Mouse (Mus musculus) gastrocnemius, adult 8-10 months (tissue): ENCODE data around the gene Dscam. TPM values are rescaled to one million over a fixed set of nuclear protein-coding genes. Genes with fewer than 3 reads are reported as not detected.

Experiments
- DNase-seq, 2 experiments: peaks; one replicate each; pipeline ENCODE4 v3.0.0; 2022; ENCODE audit warnings: low spot score in 2 of 2
- total RNA-seq, 4 experiments: library from RNA; stranded (reverse); gene quantifications; 2 replicates each; pipeline ENCODE4 v1.2.4; 2022

Gene Dscam
- total RNA-seq, 4 experiments from 2014 or later: 0.02 to 0.11 (median 0.04) TPM; not detected in 1

DNA sequence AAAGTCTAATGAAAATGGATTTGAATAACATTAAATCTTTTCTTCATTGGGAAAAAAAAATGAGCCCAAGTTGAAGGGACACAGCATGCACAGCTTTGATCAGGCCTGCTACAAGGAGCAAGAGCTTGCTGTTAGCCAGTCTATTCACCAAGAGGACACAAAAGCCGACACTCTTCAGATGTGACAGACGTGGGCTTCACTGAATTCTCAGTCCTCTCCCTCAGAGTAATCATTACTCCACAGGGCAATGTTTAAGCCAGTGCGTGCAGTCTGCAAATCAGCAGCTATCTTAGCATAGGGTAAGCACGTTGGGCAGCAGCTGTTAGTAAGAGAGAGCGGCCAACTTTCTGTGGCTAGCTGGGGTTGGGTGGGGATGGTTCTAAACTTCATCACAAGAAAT is 391.5 kb downstream of the Dscam start:
- DNase-seq: no peak

DNA sequence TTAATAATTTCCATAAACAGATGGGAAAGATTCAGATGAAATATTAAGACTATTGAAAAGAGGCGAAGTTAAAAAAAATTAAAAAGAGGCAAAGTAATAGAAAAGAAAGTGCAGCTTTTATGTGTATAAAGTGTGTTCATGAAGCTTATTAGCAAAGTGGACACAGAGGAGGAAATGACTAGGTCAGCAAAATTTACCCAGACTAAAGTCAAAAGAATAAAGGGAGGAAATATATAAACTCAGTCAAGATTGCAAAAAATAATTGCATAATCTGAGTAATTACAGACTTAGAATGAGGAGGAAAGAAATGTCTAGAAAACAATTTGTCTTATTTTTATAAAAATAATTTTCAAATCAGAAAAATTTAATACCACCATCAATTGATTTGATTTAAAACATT is 396.3 kb downstream of the Dscam start:
- DNase-seq: no peak

DNA sequence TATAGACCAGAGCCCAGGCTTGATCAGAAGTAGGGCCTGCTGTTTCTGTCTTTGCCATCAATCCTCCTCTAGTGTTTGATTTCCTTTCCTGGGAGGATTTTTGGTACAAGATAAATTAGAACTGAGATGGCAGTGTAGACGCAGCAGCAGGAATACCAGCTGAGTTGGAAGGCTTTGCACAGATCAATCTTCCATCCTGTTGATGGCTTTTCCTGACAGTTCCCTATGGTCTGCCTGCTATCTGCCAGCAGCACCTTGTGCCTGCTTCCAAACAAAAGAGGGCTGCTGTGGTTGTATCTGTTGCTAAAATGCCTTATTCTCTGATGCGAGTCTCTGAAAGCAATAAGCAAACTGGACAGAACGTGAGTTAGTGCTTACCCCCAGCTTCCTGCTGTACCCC is 402.6 kb downstream of the Dscam start:
- DNase-seq: no peak

DNA sequence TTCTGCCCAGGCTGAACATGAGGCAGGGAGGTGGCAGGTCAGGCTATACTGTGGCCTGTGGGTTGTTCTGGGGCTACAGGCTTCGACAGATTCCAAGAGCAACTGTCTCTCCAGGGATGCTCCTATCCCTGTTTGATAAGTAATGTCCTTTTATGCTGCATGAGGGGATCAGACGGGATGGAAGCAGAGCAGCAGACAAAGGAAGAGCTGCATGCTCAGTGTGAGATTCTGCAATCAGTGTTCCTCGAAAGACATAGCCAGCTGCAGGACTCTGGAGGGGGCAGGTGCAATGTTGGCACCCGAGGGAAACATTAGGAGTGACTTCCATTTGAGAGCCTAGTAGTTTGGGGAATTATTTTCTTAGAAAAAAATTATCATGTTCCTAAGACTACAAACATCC is 403.0 kb downstream of the Dscam start:
- DNase-seq: no peak

DNA sequence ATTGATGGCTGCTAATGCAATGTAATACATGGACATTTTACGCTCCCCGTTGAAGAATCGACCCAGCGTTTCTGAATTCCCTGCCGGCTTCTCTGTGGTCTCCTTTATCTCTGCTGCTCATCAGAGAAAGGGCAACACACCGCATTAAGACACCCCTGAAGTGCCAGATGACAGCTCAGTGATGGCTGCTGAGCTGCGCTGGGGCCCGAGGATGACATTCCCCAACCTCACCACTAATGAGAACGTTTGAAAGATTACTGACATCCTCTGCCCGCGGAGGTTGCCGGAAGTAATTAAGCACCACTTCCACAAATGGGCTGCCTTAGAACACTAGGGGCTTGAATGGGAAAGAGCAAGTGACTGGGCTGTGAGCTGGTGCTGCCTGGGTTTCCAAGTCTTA is 409.3 kb downstream of the Dscam start:
- no peak for DNase-seq

DNA sequence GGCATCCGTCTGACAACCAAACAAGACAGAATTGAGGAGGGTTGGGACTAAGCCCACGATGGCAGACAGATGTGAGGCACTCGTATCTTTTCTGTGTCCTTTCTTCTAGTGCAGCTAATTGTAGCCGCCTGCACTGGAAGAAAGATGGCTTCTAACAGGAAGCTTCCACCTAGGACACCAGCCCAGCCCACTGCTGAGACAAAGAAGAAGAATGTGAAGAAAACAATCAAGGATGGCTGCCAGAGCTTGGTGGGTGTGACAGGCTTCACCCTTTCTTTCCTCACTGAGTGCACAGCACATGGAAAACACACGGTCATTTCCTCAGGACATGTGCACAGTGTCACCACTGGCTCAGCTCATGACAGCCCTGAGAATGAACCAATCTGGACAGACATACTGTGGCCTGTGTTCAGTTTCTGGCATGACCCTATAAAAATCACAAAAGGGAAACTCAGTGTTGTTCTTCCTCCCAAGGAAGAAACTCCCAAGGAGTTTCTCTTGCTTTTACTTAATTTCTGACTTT is 411.4 kb downstream of the Dscam start:
- no peak for DNase-seq

DNA sequence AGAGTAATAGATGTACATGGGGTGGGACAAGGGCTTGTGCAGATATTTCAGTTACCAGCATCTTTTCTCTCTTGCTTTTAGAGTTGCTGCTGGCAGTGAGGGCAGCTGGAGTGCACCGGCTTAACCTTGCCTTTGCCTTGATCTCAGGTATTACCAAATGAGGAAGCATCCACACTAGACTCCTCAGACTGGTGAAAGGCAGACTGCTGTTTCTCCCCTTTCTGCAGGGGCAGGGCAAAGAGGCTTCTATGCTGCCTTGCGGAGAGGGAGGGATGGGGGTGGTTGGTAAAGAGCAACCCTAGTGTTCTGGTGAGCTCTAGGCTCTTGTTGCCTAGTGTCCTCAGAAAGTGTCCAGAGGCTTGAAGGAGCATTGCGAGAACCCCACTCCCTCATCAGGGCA is 412.2 kb downstream of the Dscam start:
- DNase-seq: no peak

DNA sequence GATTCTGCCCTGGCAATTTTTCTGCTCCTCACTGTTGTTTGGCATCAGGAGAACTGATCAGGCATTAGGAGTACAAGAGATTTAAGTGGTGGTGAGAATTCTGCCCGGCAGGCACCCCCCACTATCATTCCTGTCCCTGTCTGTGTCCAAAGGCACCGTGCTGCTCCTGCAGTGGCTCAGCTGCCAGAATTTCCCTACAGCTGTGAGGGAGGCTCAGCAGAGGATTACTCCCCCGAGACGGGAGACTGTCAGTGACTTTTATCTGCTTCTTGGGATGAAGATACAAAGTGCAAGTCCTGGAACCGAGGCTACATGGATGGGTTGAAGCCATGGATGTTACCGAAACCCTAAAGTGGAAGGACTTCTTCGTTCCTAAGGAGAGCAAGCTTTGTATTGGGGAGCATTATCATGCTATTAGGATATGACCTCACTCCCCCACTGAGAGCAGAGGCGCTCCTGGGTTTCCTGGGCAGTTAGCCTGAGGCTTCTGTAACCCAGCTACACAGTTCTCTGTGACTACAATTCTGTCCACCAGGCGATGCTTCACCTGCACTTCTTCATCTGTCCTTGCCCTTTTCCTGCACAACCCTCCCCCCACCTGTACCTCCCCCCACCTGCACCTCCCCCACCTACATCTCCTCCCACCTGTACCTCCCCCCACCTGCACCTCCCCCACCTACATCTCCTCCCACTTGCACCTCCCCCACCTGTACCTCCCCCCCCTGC is 412.8 kb downstream of the Dscam start:
- DNase-seq: no peak

DNA sequence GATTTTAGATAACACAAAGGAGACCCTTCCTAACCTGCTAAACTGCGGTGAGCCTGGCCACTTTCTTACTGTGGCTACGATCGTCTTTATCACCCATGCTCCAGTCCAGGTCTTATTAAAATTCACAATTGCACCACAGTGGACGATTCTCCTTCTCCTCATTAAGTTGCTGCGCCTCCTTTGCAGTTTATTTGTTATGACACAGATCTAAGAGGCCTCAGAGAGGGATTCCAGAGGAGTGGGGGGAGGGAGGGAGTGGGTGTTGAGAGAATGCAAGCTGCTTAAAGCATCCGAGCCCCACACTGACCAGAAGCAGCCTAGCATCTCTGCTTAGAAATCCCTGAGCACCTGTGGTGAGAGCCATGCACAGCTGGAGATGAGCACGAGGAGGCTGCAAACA is 413.6 kb downstream of the Dscam start:
- no peak for DNase-seq

DNA sequence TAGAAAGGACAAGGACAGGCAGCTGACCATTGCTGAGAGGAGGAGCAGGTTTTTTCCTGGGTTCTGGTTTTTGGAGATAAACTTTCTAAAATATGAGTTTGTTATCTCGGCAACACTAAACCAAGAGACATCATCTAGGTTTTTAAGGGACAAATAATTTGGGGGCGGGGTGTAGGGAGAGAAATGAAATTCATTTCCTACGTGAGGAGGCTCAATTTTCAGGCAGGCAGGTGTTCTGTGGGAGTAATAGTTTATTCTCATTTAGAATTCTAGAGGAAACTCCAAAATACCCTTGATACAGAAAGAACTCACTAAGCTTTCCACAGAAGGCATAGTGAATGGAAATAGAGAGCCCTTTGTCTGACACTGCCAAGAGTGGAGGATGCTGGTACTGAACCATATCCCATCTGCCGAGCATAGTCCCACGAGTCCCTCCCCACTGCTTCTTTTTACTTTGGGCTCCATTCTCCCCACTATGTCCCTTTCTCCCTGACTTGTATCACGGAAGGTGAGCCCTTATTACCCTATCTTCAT is 415.5 kb downstream of the Dscam start:
- no peak for DNase-seq

DNA sequence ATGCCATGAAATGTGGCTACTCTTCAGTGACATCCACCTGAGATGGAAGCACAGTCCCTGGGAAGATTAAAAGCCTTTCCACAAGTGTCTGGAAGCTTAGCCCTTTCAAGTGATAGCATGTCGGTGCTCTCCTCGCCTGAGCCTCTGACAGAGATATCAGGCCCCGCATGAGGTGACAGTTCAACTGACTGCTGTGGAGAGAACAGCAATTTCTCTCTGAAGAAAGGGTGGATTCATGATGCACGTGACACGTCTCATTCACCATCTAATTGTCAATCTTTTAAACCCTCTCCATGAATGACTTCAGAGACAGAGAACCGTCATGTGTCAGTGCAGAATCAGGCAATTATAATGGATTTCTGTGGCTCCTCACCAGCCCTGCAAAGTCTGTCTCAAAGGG is 416.2 kb downstream of the Dscam start:
- DNase-seq: no peak

DNA sequence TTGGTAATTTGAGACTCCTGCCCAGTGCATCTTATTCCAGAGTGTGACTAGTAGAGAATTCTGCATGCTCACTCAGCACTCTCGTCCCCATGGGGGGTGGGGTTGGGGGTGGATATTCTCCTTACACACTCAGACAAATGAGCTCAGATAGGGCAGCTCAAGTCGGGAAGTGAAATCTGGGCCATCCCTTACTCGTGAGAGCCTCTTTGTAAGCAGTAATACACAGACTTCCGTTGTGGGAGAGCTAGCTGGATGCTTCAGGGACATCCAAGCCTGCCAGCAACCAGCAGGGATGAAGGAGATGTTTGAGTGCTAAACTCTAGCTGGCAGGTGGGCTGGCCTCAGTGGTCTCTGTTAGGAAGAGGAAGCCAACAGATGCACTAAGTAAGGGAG is 416.8 kb downstream of the Dscam start:
- DNase-seq: no peak

DNA sequence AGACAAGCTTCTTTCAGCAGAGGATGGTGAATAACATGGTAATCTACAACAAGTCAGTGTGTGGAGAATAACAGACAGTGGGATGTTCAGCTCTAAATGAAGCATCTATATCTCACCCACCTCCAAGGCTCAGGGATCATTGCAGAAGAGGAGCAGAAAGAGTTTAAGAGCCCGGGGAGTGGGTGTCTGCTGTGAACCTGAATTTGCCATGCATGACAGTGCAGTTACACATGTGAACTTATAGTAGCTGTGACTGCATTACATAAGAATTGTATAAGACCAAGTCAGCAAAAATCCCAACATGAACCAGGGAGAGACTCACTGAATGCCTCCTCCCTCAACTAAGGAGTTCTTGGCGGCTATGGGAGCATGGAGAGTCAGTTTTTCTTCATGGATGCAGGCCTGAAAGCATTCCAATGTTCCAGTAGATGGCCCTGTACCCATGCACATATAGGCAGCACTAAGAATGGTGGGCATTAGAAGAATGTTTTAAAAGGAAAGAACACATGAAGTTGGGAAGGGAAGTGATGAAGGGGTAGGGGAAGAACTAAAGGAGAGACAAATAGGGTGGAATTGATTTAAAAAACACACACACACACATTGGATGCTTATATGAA is 417.3 kb downstream of the Dscam start:
- DNase-seq: no peak

DNA sequence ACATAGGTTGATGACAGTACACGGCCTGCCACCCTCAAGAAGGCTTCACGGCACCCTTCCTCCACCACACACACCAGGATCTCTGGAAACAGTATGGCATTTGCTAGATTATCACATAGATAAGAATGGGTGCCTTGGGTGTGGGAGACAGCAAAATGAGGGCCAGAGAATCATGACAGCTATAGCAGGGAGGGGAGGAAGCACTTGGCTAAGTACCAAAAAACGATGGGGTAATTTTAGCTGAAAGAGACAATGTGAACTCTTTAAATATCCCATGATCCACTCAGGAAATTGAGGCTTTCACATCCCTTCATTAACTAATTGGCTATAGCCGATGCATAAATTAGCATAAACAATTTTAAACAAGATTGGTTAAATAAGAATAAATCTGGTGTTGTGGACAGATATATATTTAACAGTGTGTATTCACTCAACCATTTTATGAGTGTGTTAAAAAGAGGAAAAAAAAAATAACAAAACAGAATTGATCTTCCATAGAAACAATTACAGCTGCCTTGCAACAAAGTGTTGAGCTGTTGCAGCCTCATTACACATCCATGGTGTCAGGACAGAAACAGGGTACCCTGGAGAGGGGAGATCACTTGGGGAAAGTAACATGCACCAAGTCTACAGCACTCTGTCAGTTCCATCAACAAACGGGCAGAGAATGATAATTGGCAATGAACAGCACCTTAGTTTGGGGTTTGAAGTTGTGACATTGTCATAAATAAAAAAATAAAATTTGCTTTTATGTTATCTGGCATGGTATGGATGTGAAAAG is 427.9 kb downstream of the Dscam start:
- no peak for DNase-seq

DNA sequence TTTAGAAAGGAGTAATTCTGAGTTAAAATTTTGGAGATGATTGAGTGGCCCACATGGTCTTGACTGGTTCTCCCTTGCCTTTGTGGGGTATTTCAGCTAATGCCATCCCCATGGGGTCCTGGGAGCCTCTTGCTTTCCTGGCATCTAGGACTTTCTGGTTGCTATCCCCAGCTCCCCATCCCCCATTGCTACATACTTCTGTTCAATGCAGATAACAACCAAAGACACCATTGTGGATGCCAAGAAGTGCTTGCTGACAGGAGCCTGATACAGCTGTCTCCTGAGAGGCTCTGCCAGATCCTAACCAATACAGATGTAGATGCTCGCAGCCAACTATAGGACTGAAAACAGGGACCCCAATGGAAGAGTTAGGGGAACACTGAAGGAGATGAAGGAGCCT is 429.2 kb downstream of the Dscam start:
- no peak for DNase-seq

DNA sequence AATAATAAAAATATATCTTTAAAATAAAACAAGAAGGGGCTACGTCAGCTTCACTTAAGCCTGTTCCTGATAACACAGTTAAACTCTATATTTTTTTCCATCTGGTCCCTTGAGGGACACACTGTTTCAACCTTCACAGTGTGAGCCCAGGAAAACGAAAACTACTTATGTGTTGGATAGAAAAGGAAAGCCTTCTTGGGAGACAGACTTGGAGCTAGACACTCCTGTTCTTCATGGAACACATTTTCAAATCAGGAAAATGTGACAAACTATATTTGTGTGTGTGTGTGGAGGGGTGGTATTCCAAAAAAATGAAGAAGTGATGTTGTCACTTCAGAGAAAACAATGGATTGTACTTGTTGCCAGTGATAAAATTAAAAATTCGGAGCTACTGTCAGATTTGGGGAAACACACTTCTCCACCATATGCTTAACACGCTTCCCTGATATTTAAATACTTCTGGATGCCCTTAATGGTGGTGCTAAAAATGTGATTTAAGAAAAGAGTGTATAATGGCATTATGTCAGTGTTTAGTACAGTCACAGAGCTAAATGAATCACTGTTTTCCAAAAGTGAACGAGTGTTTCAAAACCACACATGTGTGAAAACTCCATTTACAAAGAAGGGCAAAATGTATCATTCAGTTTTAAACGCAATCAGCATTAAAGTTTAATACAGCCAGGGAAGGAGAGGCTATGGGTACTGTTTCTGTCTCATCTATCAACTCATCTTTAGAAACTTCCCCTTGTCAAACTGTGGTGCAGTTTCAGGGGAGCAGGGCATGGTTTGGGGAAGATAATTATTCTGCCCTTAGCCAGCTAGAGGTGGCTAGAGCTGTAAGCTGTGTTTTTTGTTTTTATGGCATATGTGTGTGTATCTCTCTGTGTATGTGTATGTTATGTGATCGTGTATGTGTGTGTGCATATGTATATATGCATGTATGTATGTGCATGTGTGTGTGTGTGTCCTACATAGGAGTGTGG is 430.2 kb downstream of the Dscam start:
- no peak for DNase-seq

DNA sequence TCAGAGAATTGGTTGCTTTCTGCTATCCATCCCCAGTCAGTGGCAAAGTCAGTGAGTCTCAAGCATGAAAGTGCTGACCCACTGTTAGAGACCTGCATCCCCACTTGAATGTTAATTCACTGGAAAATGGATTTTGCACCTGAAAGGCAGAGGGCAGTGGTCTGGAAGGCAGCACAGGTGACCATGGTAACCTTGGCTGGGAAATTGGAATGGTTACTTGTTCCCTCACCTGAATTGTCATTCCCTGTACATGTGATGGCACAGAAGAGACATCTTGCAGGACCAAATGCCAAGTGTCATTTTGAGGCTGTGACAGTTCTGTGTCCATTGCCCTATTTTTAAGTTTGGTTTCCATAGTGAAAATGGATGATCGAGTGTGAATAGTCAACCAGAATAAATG is 434.1 kb downstream of the Dscam start:
- DNase-seq: no peak

DNA sequence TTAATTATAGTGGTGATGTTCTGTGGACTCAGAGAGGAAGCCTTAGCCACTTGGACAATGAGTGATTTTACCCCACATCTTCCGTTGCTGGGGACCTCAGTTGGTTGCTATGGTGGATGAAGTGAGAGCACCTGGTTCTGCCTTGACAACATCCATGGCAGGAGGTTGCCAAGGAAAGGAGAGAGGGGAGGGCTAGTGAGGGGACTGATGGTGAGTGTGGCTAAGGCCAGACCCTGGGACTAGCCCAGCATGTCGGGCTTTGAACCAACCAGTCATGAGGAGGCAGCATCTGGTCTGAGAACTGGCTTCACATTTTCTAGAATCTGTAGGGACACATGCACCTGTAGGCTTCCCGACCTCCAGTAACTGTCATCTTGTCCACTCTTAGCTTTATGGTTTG is 439.7 kb downstream of the Dscam start:
- DNase-seq: no peak

DNA sequence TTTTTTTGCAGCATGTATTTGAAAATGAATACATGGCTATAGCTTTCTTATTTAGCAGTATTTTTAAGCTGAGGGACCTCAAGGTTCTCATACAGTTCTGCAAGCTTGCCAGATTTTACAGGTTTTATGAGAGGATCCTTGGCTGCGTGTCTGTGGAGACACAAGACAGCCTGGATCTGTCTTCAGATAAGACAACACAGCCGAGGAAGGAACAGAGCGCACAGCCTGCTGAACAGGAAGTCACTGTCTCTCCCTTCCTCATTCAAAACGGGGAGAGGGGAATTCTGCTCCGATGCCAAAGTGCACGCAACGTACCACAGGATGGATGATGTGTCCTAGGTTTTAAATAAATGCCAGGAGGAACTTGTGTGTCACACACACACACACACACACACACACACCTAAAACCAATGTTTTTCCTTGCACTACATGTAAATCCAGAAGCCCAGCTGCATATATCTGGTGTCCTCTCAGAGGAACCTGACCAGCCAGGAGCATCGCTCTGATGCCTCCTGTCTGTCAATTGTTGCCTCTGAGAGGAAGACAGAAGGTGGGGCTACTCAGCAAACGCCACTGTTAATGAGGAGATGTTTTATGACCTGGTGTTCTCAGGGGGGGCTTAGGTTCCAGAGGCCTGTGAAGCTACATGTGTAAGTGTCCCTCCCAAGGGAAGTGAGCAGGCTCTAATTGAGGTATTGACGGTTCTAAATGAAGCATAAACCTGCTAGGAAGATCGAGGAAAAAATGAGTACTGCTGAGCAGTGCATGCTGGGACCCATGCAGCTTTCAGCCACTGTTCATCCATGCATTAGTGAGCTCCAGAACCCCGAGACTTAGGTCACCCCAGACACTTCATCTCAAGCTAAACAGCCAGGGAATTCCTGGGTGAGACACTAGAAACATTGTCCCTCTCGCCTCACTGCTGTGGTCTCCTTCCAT is 442.4 kb downstream of the Dscam start:
- no peak for DNase-seq
